Mouse (Mus musculus): Measurements from ENCODE around the gene Cfap97. TPM values are rescaled to one million over a fixed set of nuclear protein-coding genes. Genes with fewer than 3 reads are reported as not detected.

Cfap97 gene
- total RNA-seq, 1 experiment from 2014 or later, result 54.8 TPM

DNA sequence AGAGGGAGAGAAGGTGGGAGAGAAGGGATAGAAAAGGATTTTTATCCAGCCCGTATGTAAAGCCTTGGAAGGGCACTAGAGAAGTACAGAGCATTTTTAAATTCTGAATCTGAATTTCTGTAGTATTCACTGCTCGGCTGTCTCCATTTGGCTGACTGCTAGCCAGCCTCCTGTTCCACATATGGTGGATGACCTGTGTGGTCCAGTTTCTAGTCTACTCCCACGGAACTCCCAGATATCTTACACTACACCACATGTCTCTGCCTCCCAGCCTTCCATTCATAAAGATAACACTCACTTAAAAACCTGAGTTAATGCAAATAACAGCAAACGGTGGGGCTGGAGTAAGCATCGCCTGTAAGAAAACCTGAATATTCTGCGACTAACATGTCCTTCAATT is 2.3 kb upstream of the Cfap97 start:
- ATAC-seq (replicated peaks in 1 of 2; ENCODE audit: insufficient read depth in 1 of 2, low FRiP score in 2 of 2, low TSS enrichment in 1 of 2, low read depth in 1 of 2, poor library complexity in 2 of 2, severe bottlenecking in 2 of 2), result no peak

DNA sequence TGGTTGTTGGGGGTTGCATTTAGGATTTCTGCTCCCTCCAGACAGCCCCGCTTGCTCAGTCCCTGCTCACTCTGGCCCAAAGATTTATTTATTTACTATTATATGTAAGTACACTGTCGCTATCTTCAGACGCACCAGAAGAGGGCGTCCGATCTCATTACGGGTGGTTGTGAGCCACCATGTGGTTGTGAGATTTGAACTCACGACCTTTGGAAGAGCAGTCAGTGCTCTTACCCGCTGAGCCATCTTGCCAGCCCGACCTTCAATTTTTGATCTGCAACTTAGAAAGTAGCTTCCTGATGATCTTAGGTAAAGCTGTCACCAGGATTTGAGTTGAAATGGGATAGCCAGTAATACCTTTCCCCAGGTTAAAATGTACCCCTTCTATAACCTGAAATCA is 1.8 kb upstream of the Cfap97 start:
- no peak for ATAC-seq (replicated peaks in 1 of 2; ENCODE audit: insufficient read depth in 1 of 2, low FRiP score in 2 of 2, low TSS enrichment in 1 of 2, low read depth in 1 of 2, poor library complexity in 2 of 2, severe bottlenecking in 2 of 2)

DNA sequence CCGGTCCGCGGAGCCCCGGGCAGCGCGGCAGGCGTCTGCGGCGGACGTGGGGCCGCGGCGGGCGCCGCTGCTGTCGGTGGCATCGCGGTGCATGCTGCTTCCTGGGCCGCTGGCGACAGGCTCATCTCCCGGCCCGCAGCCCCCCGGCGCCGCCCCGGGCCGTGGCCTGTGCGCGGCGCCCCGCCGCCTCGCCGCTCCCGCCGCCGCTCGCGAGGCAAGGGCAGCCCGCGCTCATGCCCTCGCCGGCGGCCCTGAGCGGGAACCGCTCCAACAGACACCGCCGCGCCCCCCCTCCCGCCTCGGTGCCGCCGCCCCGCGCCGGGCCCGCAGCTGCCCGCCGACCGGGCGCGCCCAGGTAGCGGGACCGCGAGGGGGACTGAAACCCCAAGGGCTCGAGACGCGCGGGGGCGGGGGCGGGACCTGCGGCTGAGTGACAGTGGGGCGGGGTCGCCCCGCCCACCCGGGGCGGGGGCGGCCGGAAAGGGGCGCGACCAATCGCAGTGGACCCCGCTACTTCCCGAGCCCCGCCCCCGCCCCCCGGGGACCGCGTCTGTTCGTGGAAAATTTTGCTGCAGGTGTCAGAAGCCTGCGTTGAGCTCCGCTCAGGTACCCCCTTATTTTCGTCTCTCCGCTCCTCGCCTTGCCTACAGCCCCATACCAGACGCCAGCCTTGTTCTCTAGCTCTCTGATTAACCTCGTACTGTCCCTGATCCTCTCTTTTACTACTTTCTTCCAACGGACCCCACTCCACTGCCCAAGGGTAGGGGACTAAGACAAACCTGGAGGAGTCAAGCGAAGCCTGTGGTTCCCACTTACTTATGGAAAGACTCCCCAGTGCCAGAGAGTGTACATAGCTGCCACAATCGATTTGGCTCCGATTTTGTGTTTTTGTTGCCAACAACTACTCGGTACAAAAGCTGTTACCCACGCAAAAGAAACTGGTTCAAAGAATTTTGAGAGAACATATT is 777 bp downstream of the Cfap97 start, which contains the start of gene Snx25:
Snx25 (minus strand) TSS at position 96 of the 968 bp plus-strand sequence.
- ATAC-seq (replicated peaks in 1 of 2; ENCODE audit: insufficient read depth in 1 of 2, low FRiP score in 2 of 2, low TSS enrichment in 1 of 2, low read depth in 1 of 2, poor library complexity in 2 of 2, severe bottlenecking in 2 of 2), result peak; percentile 60 to 72

DNA sequence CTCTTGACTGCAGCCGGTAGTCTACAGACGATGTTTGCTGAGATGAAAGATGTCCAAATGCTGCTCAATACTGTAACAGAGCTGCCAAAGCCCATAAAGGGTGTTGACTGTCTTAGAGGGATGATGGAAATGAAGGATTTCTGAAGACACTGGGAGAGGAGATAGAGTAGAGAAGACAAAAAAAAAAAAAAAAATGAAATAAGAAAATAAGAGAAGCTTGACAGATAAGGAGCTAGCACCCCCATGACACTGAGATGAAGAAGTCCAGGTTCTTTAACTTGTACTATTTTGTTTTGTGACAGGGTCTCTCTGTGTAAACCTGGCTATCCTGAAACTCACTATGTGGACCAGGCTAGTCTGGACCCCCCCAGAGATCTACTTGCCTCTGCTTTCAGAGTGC is 1.5 kb downstream of the Cfap97 start:
- no peak for ATAC-seq (replicated peaks in 1 of 2; ENCODE audit: insufficient read depth in 1 of 2, low FRiP score in 2 of 2, low TSS enrichment in 1 of 2, low read depth in 1 of 2, poor library complexity in 2 of 2, severe bottlenecking in 2 of 2)

DNA sequence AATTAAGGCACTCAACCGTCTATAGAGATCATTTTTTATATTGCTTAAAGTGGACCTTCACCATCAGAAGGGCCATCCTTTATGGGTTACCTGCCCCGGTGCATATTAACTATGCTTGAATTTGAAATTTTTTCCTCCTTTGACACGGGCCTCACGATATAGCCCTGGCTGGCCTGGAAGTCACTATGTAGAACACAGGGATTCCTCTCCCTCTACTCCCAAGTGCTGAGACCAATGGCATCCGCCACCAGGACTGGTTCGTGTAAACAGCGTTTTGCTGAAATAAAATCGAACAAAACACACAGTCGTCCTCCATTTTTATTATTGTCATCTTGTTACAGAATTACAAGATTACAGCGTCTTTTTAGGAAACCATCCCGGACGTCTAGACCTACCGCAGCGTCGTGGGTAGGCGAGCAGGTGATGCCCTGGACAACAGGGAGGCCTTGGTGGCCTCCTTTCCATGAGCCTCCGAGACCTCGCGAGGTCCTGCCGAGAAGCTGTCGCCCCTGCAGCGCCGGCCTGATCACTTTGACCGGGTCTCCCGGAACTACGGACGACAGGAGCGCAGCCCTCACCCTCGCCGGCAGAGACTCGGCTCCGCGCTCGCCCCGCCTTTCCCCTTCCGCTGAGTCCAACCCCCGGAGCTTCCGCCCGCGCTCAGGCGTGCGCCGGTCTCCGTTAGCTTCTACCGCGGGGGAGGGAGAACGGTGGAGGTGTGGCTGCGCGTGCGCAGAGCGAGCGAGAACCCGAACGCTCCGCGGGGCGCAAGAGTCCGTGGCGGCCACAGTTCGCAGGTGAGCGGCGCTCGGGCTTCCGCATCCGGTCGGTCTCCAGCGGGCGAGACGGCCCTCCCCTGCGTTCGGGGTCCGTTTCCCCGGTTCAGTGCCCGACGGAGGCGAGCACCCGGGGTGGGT is 11.6 kb downstream of the Cfap97 start:
- ATAC-seq (replicated peaks in 1 of 2; ENCODE audit: insufficient read depth in 1 of 2, low FRiP score in 2 of 2, low TSS enrichment in 1 of 2, low read depth in 1 of 2, poor library complexity in 2 of 2, severe bottlenecking in 2 of 2), result peak; percentile 98 to 99

DNA sequence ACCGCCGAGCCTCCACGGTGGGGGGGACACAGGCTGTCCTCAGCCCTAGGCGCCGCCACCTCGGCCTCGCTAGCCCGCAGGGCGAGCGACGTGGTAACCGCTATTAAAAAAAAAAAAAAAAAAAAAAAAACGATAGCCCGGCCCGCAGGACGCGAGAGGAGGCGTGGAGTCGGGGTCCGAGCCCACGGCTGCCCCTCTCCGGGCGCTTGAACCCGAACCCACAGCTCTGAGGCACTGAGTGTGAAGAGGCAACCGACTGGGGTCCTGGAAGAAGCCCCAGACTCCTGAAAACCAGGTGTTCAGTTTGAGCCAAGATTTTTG is 12.3 kb downstream of the Cfap97 start:
- no peak for ATAC-seq (replicated peaks in 1 of 2; ENCODE audit: insufficient read depth in 1 of 2, low FRiP score in 2 of 2, low TSS enrichment in 1 of 2, low read depth in 1 of 2, poor library complexity in 2 of 2, severe bottlenecking in 2 of 2)

DNA sequence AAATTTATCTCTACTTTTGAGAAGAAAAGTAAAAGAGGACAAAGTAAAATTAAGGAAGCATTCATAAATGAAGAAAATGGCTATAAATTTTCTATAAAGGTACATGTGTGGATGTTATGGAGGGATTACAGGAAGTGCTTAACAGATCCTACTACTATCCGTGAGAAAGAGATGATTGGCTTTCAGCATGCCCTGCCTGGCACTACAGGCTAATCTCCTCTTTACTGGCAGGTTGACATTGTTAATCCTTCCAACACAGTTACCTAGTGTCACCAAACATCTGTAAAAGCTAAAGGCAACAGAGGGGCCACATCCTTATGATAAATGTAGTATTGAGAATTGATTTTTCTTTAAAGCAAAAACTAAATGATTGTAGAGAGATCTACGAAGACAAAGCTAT is 22.1 kb downstream of the Cfap97 start:
- no peak for ATAC-seq (replicated peaks in 1 of 2; ENCODE audit: insufficient read depth in 1 of 2, low FRiP score in 2 of 2, low TSS enrichment in 1 of 2, low read depth in 1 of 2, poor library complexity in 2 of 2, severe bottlenecking in 2 of 2)

DNA sequence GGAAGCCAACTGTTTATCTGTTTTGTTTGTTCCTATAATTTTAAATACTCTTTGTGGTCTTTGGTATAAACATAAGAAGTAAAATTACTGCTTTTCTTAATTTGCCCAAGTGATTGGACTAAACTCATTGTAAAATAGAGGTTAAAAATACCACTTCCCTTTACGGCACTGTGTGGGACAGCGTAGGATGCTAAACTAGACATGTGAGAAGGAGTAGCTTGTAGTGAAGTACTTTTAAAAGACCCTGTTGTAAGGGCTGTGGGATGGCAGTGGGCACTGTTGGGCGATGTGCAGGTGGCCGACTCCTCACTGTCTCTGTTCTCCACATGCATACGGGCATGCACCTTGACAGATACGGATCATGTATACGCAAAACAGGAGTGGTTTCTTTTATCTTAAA is 28.6 kb downstream of the Cfap97 start:
- no peak for ATAC-seq (replicated peaks in 1 of 2; ENCODE audit: insufficient read depth in 1 of 2, low FRiP score in 2 of 2, low TSS enrichment in 1 of 2, low read depth in 1 of 2, poor library complexity in 2 of 2, severe bottlenecking in 2 of 2)

DNA sequence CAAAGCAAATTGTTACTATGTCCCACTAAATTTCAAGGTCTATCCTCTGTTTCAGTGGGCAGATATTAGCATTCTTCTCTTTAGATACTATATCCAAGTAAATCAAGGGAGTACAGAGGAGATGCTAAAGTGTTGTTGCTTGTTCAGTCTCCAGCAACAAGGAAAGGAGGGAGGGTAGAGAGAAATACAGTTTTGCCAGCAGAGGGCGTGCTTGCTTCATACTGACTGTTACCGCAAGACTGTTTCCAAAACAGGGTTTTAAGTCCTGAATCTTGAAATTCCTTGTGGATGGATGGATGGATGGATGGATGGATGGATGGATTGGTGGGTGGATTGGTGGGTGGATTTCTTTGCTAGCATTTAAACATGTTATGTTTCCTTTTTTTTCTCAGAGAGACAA is 33.8 kb downstream of the Cfap97 start:
- ATAC-seq (replicated peaks in 1 of 2; ENCODE audit: insufficient read depth in 1 of 2, low FRiP score in 2 of 2, low TSS enrichment in 1 of 2, low read depth in 1 of 2, poor library complexity in 2 of 2, severe bottlenecking in 2 of 2), result peak; percentile 51 to 73; a peak in 1 of 4 replicates

DNA sequence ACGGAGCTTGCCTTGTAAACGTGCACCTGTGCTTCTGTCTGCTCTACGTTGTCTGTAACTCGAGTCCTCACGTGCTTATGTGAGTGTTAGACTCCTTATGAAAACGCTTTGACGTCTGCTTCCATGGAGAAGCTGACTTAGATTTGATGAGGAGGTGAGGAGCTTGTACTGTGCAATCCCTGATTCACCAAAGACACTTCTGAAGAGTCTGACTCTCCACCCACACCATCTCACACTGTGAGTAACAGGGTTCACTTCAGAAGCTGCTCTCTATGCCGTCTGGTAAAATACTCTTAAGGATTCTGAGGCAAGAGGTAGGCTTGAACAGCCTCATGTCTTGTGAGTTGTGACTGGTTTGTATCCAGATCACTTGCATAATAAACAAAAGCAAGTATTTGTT is 41.5 kb downstream of the Cfap97 start:
- ATAC-seq (replicated peaks in 1 of 2; ENCODE audit: insufficient read depth in 1 of 2, low FRiP score in 2 of 2, low TSS enrichment in 1 of 2, low read depth in 1 of 2, poor library complexity in 2 of 2, severe bottlenecking in 2 of 2), result no peak

DNA sequence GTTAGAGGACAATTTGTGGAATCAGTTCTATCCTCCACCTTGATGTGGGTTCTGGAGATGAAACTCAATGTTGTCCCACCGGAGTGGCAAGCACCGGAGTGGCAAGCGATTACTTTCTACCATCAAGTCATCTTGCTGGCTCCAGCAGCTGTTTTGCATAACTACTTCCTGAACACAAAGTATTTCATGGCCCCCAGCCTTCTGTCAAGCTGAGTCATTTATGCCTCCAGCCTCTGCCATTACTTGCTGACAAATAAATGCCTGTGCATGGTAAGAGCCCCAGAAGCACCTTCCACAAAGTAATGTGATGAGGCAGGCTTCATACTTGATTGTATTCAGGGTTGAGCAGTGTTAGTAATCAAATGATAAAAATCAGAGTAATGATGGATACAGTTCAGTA is 45.3 kb downstream of the Cfap97 start:
- 0 out of 4 replicates have a peak, but pooled peaks of 1 of the 2 experiments have one; percentile 29 for ATAC-seq (replicated peaks in 1 of 2; ENCODE audit: insufficient read depth in 1 of 2, low FRiP score in 2 of 2, low TSS enrichment in 1 of 2, low read depth in 1 of 2, poor library complexity in 2 of 2, severe bottlenecking in 2 of 2)

DNA sequence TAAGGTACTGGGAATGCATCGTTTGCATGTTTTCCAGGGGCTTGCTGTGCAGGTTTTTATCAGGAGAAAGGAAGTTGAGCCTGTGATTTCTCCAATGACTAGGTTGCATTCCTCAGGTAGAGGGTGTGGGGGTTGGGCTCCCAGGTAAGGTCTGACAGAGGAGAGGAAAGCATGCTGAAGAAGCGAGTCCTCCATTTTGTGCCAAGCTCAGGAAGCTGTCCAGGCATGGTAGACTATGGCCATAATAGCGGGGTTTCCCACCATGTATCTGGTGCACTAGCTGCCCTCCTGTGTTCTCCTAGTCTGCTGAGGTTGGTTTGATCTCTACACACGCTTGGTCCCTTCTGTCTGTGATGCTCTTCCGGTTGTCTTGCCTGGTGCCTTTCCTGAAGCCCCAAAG is 46.1 kb downstream of the Cfap97 start:
- ATAC-seq (replicated peaks in 1 of 2; ENCODE audit: insufficient read depth in 1 of 2, low FRiP score in 2 of 2, low TSS enrichment in 1 of 2, low read depth in 1 of 2, poor library complexity in 2 of 2, severe bottlenecking in 2 of 2), result no peak

DNA sequence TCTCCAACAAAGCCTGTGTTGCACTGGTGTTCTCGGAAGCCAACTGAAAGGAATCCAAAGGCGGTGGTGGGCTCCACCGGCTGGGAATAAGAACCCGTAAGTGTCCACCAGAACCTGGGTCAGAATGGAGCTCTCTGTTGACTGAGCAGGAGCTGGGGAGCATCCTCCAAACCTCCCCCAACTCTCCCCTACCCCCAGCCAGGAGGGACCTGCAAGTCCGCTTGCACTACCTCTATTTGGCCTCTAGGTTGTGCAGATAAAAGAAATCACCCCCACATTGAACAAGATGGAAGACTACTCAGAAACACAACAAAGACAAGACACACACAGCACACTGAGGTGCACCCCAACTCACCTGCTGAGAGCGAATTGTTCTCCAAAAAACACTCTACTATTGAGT is 50.8 kb downstream of the Cfap97 start:
- ATAC-seq (replicated peaks in 1 of 2; ENCODE audit: insufficient read depth in 1 of 2, low FRiP score in 2 of 2, low TSS enrichment in 1 of 2, low read depth in 1 of 2, poor library complexity in 2 of 2, severe bottlenecking in 2 of 2), result 0 out of 4 replicates have a peak, but pooled peaks of 1 of the 2 experiments have one; percentile 37

DNA sequence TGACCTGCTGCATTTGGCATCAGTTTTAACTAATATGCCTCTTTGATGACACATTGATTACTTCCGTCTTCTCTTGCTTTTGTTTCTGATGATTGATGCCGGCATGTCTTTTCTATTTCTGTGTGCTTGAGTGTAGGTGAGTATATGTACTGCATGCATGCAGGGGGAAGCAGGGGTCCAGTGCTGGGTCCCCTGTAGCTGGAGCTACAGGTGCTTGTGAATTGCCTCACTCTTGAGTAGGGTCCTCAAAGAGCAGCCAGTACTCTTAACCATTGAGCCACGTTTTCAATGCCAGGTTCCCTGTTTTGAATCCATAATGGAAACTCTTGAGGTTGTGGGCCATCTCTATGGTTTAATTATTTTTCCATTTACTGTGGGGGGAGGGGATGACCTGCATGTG is 52.7 kb downstream of the Cfap97 start:
- no peak for ATAC-seq (replicated peaks in 1 of 2; ENCODE audit: insufficient read depth in 1 of 2, low FRiP score in 2 of 2, low TSS enrichment in 1 of 2, low read depth in 1 of 2, poor library complexity in 2 of 2, severe bottlenecking in 2 of 2)

DNA sequence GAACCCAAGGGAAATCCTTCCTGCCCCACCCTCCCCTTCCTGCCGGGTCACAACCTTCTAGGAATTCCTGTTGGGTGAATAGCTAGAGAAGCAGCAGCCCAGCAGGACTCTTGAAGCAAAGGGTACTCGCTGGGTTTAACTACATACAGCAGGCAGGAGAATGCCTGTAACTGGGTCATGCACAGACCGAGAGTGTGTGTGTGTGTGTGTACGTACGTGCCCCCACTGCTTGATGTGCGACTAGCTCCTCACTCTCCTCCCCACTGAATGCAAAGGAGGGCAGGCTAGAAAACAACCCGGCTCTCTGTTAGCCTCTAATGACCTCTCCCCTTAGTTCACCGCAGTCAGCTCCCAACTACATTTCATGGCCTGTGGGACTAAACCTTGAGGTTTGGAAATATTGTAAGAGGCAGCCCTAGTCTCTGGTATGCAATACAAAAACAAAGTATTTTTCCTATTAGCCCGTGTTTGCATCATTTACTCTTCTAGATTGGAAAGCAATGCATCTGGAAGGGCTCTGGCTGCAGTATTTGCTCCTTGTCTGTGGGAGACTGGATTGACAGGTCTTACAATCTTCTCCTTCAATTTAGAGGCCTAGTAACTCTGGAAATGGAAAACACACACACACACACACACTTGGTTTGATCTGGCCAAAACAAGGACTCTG is 53.5 kb downstream of the Cfap97 start:
- ATAC-seq (replicated peaks in 1 of 2; ENCODE audit: insufficient read depth in 1 of 2, low FRiP score in 2 of 2, low TSS enrichment in 1 of 2, low read depth in 1 of 2, poor library complexity in 2 of 2, severe bottlenecking in 2 of 2), result no peak

DNA sequence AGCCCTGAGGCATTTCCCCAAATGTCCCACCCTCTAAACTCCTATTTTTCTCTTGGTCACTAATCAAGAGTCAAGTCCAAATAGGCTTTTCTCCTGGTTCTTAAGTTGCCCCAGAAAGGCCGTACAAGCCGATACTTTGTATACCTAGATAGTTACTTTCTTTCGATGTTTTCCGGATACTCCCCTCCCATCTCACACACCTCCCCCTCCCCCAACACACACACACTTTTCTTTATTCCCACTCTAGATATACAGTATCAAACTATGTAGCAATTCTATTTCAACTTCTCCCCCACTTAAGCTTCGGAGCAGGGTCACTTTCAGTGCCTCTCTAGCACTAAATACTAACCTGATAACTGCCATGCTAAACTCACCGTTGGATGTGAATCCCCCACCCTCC is 54.5 kb downstream of the Cfap97 start:
- no peak for ATAC-seq (replicated peaks in 1 of 2; ENCODE audit: insufficient read depth in 1 of 2, low FRiP score in 2 of 2, low TSS enrichment in 1 of 2, low read depth in 1 of 2, poor library complexity in 2 of 2, severe bottlenecking in 2 of 2)

DNA sequence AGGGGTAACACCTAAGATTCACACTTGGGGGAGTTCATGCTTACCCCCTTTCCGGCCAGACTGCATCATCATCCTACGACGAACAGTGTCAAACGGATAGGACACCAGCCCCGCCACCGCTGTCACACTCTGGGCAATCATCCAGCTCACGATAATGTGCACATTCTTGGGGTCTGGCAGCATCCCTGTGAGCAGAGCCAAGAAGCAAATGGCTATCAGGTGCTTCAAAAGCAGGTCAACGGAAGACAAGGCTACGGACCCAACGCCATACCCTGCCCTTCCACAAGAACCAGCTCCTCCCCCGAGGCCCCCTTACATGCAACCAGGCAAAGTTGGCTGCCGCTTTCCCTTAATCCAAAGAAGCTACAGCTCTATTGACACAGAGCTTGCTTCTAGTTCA is 56.8 kb downstream of the Cfap97 start:
- ATAC-seq (replicated peaks in 1 of 2; ENCODE audit: insufficient read depth in 1 of 2, low FRiP score in 2 of 2, low TSS enrichment in 1 of 2, low read depth in 1 of 2, poor library complexity in 2 of 2, severe bottlenecking in 2 of 2), result no peak

DNA sequence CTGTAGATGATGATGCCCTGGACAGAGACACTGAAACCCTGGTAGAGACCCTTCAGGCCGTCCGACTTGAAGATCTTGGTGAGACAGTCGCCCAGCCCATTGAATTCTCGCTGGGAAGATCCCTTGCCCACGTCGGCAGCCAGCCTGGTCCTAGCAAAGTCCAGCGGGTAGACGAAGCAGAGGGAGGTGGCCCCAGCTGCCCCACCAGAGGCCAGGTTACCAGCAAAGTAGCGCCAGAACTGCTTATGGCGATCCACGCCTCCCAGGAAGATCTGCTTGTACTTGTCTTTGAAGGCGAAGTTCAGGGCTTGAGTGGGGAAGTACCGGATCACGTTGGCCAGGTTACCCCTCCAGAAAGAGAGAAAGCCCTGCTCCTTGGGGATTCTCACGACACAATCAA is 57.5 kb downstream of the Cfap97 start:
- ATAC-seq (replicated peaks in 1 of 2; ENCODE audit: insufficient read depth in 1 of 2, low FRiP score in 2 of 2, low TSS enrichment in 1 of 2, low read depth in 1 of 2, poor library complexity in 2 of 2, severe bottlenecking in 2 of 2), result no peak
